Mouse (Mus musculus) kidney, adult 2 months (tissue): ENCODE measurements around the gene Slx1b.
A peak's percentile ranks its signal among the peaks of the same experiment; 100 is the strongest.

Experiments used
- CTCF ChIP-seq: fragments of 200-500 bp; conservative IDR thresholded peaks from 2 replicates; pipeline ENCODE4 v1.5.1; 2011; ENCODE audit warnings: low read depth, mild to moderate bottlenecking, control low read depth, low read length, moderate library complexity, mixed read lengths; ENCODE audit not compliant: insufficient read depth, insufficient read length
- POLR2A ChIP-seq: fragments of 200-500 bp; IDR thresholded peaks from one replicate; pipeline ENCODE4 v1.6.1; 2011; ENCODE audit warnings: low read depth, low read length, control low read depth

DNA sequence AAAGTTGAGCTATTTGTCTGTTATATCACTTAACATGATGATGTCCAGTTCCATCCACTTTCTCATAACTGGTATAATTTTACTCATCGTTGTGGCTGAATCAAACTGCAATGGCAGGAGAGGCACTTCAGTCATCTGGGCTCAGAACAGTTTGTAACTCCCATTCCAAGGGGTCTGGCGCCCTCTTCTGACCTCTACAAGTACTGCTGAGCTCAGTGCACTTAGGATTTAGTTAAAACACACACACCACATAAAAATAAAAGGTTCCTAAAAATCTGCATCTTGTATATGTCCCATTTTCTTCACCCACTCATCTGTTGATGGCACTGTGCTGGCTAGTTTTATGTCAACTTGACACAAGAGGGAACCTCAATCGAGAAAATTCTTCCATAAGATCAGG, 2.3 kb downstream of the Slx1b start:
- TF ChIP-seq CTCF, result peak; percentile 96
- TF ChIP-seq POLR2A, result no peak
